Mouse (Mus musculus): ENCODE measurements around the gene Gm45623. TPM values are rescaled to one million over a fixed set of nuclear protein-coding genes. Genes with fewer than 3 reads are reported as not detected.

Gene Gm45623
- total RNA-seq, 2 experiments from 2014 or later, result not detected

DNA sequence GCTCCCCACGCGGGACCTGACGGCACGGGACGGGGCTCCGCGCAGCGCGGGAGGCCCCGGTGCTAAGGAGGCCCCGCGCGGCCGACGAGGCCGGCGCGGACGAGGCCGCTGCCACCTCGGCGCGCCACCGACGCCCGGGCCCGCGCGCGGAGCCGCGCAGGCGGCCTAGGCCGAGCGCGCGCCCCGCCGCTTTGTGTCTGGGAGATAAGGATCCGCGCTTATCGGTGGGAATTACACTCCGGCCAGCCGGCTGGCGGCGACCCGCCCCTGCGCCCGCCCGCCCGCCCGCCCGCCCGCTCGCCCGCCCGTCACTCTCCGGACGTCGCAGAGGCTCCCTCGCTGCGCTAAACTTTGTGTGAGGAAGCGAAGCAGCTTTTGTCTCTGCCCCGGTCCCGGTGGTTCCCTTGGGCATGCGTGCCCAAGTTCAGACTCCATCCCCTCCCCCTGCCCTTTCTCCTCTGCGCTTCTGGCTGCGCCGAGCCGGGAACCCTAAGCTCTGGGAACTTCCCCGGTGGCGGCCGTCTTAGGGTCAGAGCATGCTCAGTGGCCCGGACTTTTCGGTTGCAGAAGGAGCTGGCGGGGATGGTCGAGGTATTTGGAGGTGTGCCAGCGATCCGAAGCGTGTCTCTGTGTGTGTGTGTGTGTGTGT lies 50.3 kb downstream of the Gm45623 start:
- DNase-seq, result peak; percentile 55 to 59
- intact Hi-C loops (cut with DNase I), result no loop called here

DNA sequence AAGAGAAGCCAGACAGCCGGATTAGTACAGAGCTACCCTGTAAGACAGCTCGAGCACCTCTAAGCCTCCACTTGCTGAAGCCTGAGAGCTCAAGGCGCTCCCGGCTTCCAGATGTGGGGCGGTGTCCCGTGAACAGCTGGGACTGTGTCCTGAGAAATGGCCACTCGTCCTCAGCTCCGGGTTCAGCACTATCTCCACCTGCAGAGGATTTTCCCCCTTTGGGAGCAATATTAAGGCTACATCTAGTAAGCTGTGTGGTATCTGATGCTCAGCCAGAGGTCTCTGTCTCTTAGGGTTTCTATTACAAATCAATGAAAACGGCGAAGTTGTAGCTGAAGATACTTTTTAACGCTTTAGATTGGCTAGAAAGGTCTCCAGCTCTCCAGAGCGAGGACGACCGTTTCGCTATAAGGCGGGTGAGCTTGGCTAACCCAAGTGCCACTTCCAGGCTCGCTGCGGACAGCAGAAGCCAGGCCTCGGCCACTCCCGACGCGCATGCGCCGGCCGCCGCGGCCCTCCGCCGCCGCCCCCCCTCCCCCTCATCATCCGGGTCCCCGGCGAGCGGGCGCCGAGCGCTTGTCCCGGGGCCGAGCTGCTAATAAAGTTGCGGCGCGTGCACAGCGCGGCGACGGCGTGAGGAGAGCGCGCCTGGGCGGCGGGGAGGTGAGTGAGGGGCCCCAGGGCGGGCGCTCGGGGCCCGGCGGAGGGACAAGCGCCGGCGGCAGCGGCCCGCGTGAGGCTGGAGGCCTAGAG lies 51.0 kb downstream of the Gm45623 start, which contains the start of gene Smad5:
TSS of gene Smad5 (plus strand) at position 542 of the 753 bp plus-strand sequence.
- intact Hi-C loops (cut with DNase I), result no loop called here
- DNase-seq, result peak; percentile 82 to 84

Other genes starting within 250 kb of the Gm45623 start
- under 1 TPM in 1 of 2 experiments, not detected in 1; 0.23 TPM for gene Fbxl21, start 231.4 kb downstream of the Gm45623 start, total RNA-seq (2021)
- gene Lect2, start 205.3 kb downstream of the Gm45623 start, total RNA-seq (2021), result not detected
- 10 to 100 TPM; 14.1 to 17.1 TPM for gene Tgfbi, start 144.3 kb downstream of the Gm45623 start, total RNA-seq (2021)
- gene Smad5, start 50.8 kb downstream of the Gm45623 start, total RNA-seq (2021), result 10 to 100 TPM; 16.9 to 18.7 TPM
- gene Trpc7, start 142.2 kb upstream of the Gm45623 start, total RNA-seq (2021), result not detected